Mouse (Mus musculus) embryonic fibroblast, embryonic 13.5 days (primary cell): ENCODE results near the gene Negr1. TPM values are rescaled to one million over a fixed set of nuclear protein-coding genes. Genes with fewer than 3 reads are reported as not detected.

Experiments used
- H3K27ac ChIP-seq: 2 replicates; pipeline ENCODE4 v1.5.1; 2012; ENCODE audit warnings: low read length, control low read depth, inconsistent platforms; ENCODE audit not compliant: insufficient read depth
- H3K4me1 ChIP-seq: 2 replicates; pipeline ENCODE4 v1.6.1; 2011; ENCODE audit warnings: low read length; ENCODE audit not compliant: control insufficient read depth, insufficient read depth
- H3K4me3 ChIP-seq: 2 replicates; pipeline ENCODE4 v1.5.1; 2011; ENCODE audit warnings: mild to moderate bottlenecking, control low read depth, low read length; ENCODE audit not compliant: insufficient read depth
- CTCF ChIP-seq: IDR thresholded peaks from 2 replicates; pipeline ENCODE4 v1.5.1; 2011; ENCODE audit warnings: mild to moderate bottlenecking, control low read depth, low read length, moderate library complexity, borderline replicate concordance; ENCODE audit not compliant: insufficient read depth
- POLR2A ChIP-seq: IDR thresholded peaks from 2 replicates; pipeline ENCODE4 v1.6.1; 2011; ENCODE audit warnings: low read depth, mild to moderate bottlenecking, control low read depth, low read length, moderate library complexity
- polyA plus RNA-seq: library from polyadenylated mRNA; stranded (reverse); fragments of >200 nt; gene quantifications from 2 replicates; pipeline ENCODE4 v1.2.4, GENCODE M21; 2011; ENCODE audit warnings: low read depth; ENCODE audit not compliant: missing spikeins, insufficient read length

The Negr1 gene
- polyA plus RNA-seq, 1 experiment, result 2.2 TPM

GRCm38 (mm10) chr3:156838550-156838949, 277.0 kb downstream of the Negr1 start:
- TF ChIP-seq CTCF (no peak), POLR2A (no peak)

GRCm38 (mm10) chr3:156848385-156848784, 286.8 kb downstream of the Negr1 start:
- H3K4me3 ChIP-seq, result no peak overlapping the region
- no peaks in the 10 kb centered on the region for H3K4me1 ChIP-seq
- no peak overlapping the region for H3K27ac ChIP-seq
- TF ChIP-seq POLR2A (no peak), CTCF (no peak)

More at GRCm38 (mm10) chr3:156838550-156838949, 277.0 kb downstream of the Negr1 start:
- Histone ChIP-seq H3K27ac (no peak overlapping the region), H3K4me1 (no peaks in the 10 kb centered on the region), H3K4me3 (no peak overlapping the region)

GRCm38 (mm10) chr3:156851921-156852320, 290.3 kb downstream of the Negr1 start:
- no peak overlapping the region for H3K27ac ChIP-seq
- no peak for TF ChIP-seq CTCF
- TF ChIP-seq POLR2A, result no peak
- no peak overlapping the region for H3K4me3 ChIP-seq
- H3K4me1 ChIP-seq, result no peaks in the 10 kb centered on the region

GRCm38 (mm10) chr3:156870239-156870921, 308.8 kb downstream of the Negr1 start:
- TF ChIP-seq POLR2A (no peak), CTCF (no peak)
- Histone ChIP-seq H3K27ac (no peak overlapping the region), H3K4me1 (no peaks in the 10 kb centered on the region; the same call in 1 of the 2 replicates), H3K4me3 (no peak overlapping the region)

GRCm38 (mm10) chr3:156870922-156871257, 309.3 kb downstream of the Negr1 start:
- no peaks in the 10 kb centered on the region; the same call in 1 of the 2 replicates for H3K4me1 ChIP-seq
- H3K27ac ChIP-seq, result no peak overlapping the region
- H3K4me3 ChIP-seq, result no peak overlapping the region
- no peak for TF ChIP-seq CTCF
- no peak for TF ChIP-seq POLR2A

GRCm38 (mm10) chr3:156871641-156872196, 310.1 kb downstream of the Negr1 start:
- Histone ChIP-seq H3K4me3 (no peak overlapping the region), H3K4me1 (no peaks in the 10 kb centered on the region; the same call in 1 of the 2 replicates), H3K27ac (no peak overlapping the region)
- TF ChIP-seq POLR2A (no peak), CTCF (no peak)

GRCm38 (mm10) chr3:156876551-156876950, 315.0 kb downstream of the Negr1 start:
- TF ChIP-seq POLR2A, result no peak
- no peak for TF ChIP-seq CTCF
- Histone ChIP-seq H3K27ac (no peak overlapping the region), H3K4me3 (no peak overlapping the region), H3K4me1 (no peaks in the 10 kb centered on the region)

GRCm38 (mm10) chr3:156882129-156882528, 320.5 kb downstream of the Negr1 start:
- Histone ChIP-seq H3K4me1 (no peaks in the 10 kb centered on the region), H3K27ac (no peak overlapping the region), H3K4me3 (no peak overlapping the region)
- TF ChIP-seq CTCF, result no peak
- no peak for TF ChIP-seq POLR2A

GRCm38 (mm10) chr3:156883873-156884272, 322.3 kb downstream of the Negr1 start:
- no peaks in the 10 kb centered on the region for H3K4me1 ChIP-seq
- TF ChIP-seq POLR2A (no peak), CTCF (no peak)
- no peak overlapping the region for H3K27ac ChIP-seq
- no peak overlapping the region for H3K4me3 ChIP-seq

GRCm38 (mm10) chr3:156885689-156886088, 324.1 kb downstream of the Negr1 start:
- Histone ChIP-seq H3K4me1 (no peaks in the 10 kb centered on the region), H3K27ac (no peak overlapping the region), H3K4me3 (no peak overlapping the region)
- TF ChIP-seq CTCF (no peak), POLR2A (no peak)
